Mouse (Mus musculus) CH12.LX (cell line): ENCODE results near the gene Rpn1. TPM values are rescaled to one million over a fixed set of nuclear protein-coding genes. Genes with fewer than 3 reads are reported as not detected.

Experiments used
- DNase-seq: peaks from one replicate; pipeline ENCODE4 v3.0.0-alpha.2; 2013; ENCODE audit errors: extremely low read depth
- H3K27ac ChIP-seq: 2 replicates; pipeline ENCODE4 v1.5.1; 2012; ENCODE audit warnings: low read depth, mild to moderate bottlenecking, control low read depth, moderate library complexity; ENCODE audit not compliant: insufficient read depth
- H3K27me3 ChIP-seq: replicated peaks from 2 replicates; pipeline ENCODE3; 2012; ENCODE audit warnings: inconsistent platforms
- H3K36me3 ChIP-seq, 2 experiments: replicated peaks in 1 of 2; 2 replicates each; pipeline versions ENCODE3 to v1.6.1; 2012; ENCODE audit warnings: inconsistent platforms in 1 of 2, low read length in 1 of 2, mild to moderate bottlenecking in 1 of 2, mixed read lengths in 1 of 2, moderate library complexity in 1 of 2; ENCODE audit not compliant: control insufficient read depth in 1 of 2, insufficient read depth in 1 of 2
- H3K4me1 ChIP-seq, 2 experiments: 2 replicates each; pipeline ENCODE4 v1.6.1; 2012; ENCODE audit warnings: inconsistent platforms in 1 of 2, moderate library complexity in 1 of 2; ENCODE audit not compliant: insufficient read depth in 2 of 2, control insufficient read depth in 1 of 2
- H3K4me2 ChIP-seq: 2 replicates; pipeline ENCODE4 v1.6.1; 2012; ENCODE audit warnings: low read depth, mild to moderate bottlenecking, control low read depth; ENCODE audit not compliant: poor library complexity, insufficient read depth, severe bottlenecking
- H3K4me3 ChIP-seq, 3 experiments: fragments of 150-350 bp in 1 of 3; sonication (generic) in 1 of 3; replicated peaks in 1 of 3; 2 replicates each; pipeline versions ENCODE3 to v1.5.1; 2011 to 2012; ENCODE audit warnings: low read depth in 2 of 3, low read length in 2 of 3, mild to moderate bottlenecking in 2 of 3, moderate library complexity in 2 of 3, control low read depth in 1 of 3, improper control_type of control experiment in 1 of 3, inconsistent platforms in 1 of 3, mixed read lengths in 1 of 3; ENCODE audit not compliant: poor library complexity in 1 of 3
- H3K79me2 ChIP-seq: replicated peaks from 2 replicates; pipeline ENCODE4 v1.6.1; 2012; ENCODE audit warnings: mild to moderate bottlenecking, moderate library complexity; ENCODE audit not compliant: control insufficient read depth, poor library complexity, insufficient read depth, severe bottlenecking; ENCODE audit errors: extremely low read depth
- H3K9ac ChIP-seq: 2 replicates; pipeline ENCODE4 v1.6.1; 2012; ENCODE audit warnings: low read depth, mild to moderate bottlenecking, control low read depth, moderate library complexity; ENCODE audit not compliant: insufficient read depth
- H3K9me3 ChIP-seq: replicated peaks from 2 replicates; pipeline ENCODE3; 2012; ENCODE audit warnings: low read length, inconsistent platforms, mixed read lengths
- BHLHE40 ChIP-seq: IDR thresholded peaks from 2 replicates; pipeline ENCODE4 v1.6.1; 2011; ENCODE audit warnings: mild to moderate bottlenecking, low read depth, low read length, improper control_type of control experiment
- CHD1 ChIP-seq: IDR thresholded peaks from 2 replicates; pipeline ENCODE4 v1.6.1; 2012; ENCODE audit warnings: low read depth, low read length, improper control_type of control experiment, inconsistent platforms
- EP300 ChIP-seq: IDR thresholded peaks from 2 replicates; pipeline ENCODE4 v1.6.1; 2011; ENCODE audit warnings: low read length, improper control_type of control experiment
- ETS1 ChIP-seq: conservative IDR thresholded peaks from 2 replicates; pipeline ENCODE4 v1.6.1; 2012; ENCODE audit warnings: low read depth, mild to moderate bottlenecking, inconsistent platforms, low read length, improper control_type of control experiment, moderate library complexity
- GABPA ChIP-seq: IDR thresholded peaks from 2 replicates; pipeline ENCODE4 v1.6.1; 2012; ENCODE audit warnings: low read depth, low read length, improper control_type of control experiment, inconsistent platforms; ENCODE audit not compliant: insufficient replicate concordance
- HCFC1 ChIP-seq: IDR thresholded peaks from 2 replicates; pipeline ENCODE4 v1.6.1; 2012; ENCODE audit warnings: low read depth, mild to moderate bottlenecking, inconsistent platforms, low read length, improper control_type of control experiment
- IRF4 ChIP-seq: IDR thresholded peaks from 2 replicates; pipeline ENCODE4 v1.6.1; 2014; ENCODE audit warnings: low read depth, mild to moderate bottlenecking, inconsistent platforms, low read length, improper control_type of control experiment
- JUN ChIP-seq: IDR thresholded peaks from 2 replicates; pipeline ENCODE4 v1.6.1; 2011; ENCODE audit warnings: low read depth, mild to moderate bottlenecking, low read length, improper control_type of control experiment, moderate library complexity; ENCODE audit not compliant: insufficient read depth
- MAFK ChIP-seq: IDR thresholded peaks from 2 replicates; pipeline ENCODE4 v1.6.1; 2011; ENCODE audit warnings: low read length, improper control_type of control experiment; ENCODE audit not compliant: insufficient replicate concordance
- MAZ ChIP-seq: IDR thresholded peaks from 2 replicates; pipeline ENCODE4 v1.6.1; 2012; ENCODE audit warnings: low read depth, mild to moderate bottlenecking, inconsistent platforms, low read length, improper control_type of control experiment, moderate library complexity
- MEF2A ChIP-seq: IDR thresholded peaks from 2 replicates; pipeline ENCODE4 v1.6.1; 2014; ENCODE audit warnings: low read depth, mild to moderate bottlenecking, inconsistent platforms, low read length, improper control_type of control experiment, borderline replicate concordance
- MYC ChIP-seq: IDR thresholded peaks from 2 replicates; pipeline ENCODE4 v1.6.1; 2011; ENCODE audit warnings: low read depth, mild to moderate bottlenecking, improper control_type of control experiment, low read length
- PAX5 ChIP-seq: IDR thresholded peaks from 2 replicates; pipeline ENCODE4 v1.6.1; 2012; ENCODE audit warnings: low read length, inconsistent platforms, mixed read lengths
- POLR2A ChIP-seq: IDR thresholded peaks from 2 replicates; pipeline ENCODE4 v1.6.1; 2011; ENCODE audit warnings: low read depth, mild to moderate bottlenecking, improper control_type of control experiment, low read length
- POLR2AphosphoS2 ChIP-seq: IDR thresholded peaks from 2 replicates; pipeline ENCODE4 v1.6.1; 2011; ENCODE audit warnings: low read depth, low read length, improper control_type of control experiment
- RCOR1 ChIP-seq: conservative IDR thresholded peaks from 2 replicates; pipeline ENCODE4 v1.6.1; 2012; ENCODE audit warnings: low read depth, mild to moderate bottlenecking, inconsistent platforms, low read length, improper control_type of control experiment
- TCF12 ChIP-seq: IDR thresholded peaks from 2 replicates; pipeline ENCODE4 v1.6.1; 2014; ENCODE audit warnings: low read depth, mild to moderate bottlenecking, inconsistent platforms, low read length, improper control_type of control experiment
- UBTF ChIP-seq: IDR thresholded peaks from 2 replicates; pipeline ENCODE4 v1.6.1; 2012; ENCODE audit warnings: low read depth, mild to moderate bottlenecking, inconsistent platforms, low read length, improper control_type of control experiment, moderate library complexity
- ZC3H11A ChIP-seq: IDR thresholded peaks from 2 replicates; pipeline ENCODE4 v1.6.1; 2012; ENCODE audit warnings: low read depth, mild to moderate bottlenecking, inconsistent platforms, low read length, improper control_type of control experiment
- ZNF384 ChIP-seq: IDR thresholded peaks from 2 replicates; pipeline ENCODE4 v1.6.1; 2012; ENCODE audit warnings: low read depth, low read length, improper control_type of control experiment, inconsistent platforms
- dilution Hi-C: fragments of 300-500 bp; cut with MboI; formaldehyde crosslinking; loops from 2 replicates; pipeline ENCODE4 v1.14.3; 2020; ENCODE audit warnings: low sequenced_read_pairs; ENCODE audit not compliant: extremely low pct_unique_long_range_greater_than_20kb, extremely low pct_ligation_motif_present
- in situ Hi-C: fragments of 300-500 bp; cut with MboI; formaldehyde crosslinking; loops from 3 replicates; pipeline ENCODE4 v1.14.3; 2019; ENCODE audit warnings: low sequenced_read_pairs, low pct_ligation_motif_present, low pct_unique_long_range_greater_than_20kb, mixed read lengths
- polyA plus RNA-seq: library from polyadenylated mRNA; unstranded; fragments of >175 nt; gene quantifications from 2 replicates; pipeline ENCODE4 v1.2.1, GENCODE M21; 2012; ENCODE audit warnings: low read depth; ENCODE audit not compliant: insufficient read length
- total RNA-seq, 2 experiments: library from RNA; depleted of rRNA; stranded (reverse); fragments of 300-350 nt in 1 of 2; fragments of >200 nt in 1 of 2; gene quantifications; 2 replicates each; pipeline ENCODE4 v1.2.3; 2012 to 2014

Gene Rpn1
- total and polyA plus RNA-seq, 3 experiments: 260 to 366 (median 339) TPM

DNA sequence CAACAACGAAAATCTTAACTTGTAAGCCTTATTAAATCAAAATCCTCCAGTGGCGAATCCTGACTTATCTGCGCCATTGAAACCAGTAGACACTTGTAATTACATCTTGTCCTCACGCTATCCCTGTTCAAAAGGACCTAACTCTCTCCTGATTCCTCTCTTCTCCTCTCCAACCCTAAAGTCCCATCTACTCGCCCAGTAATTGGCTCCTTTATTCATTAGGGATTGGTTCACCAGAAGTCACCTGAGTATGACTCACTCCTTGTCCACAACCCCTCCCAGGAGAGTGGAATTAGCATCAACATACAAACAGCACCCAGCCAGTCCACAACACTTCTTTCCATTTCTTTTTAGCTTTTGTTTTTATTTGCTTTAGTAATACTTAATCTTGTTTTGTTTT is 24.4 kb upstream of the Rpn1 start:
- Histone ChIP-seq H3K27me3 (no peaks in the 10 kb centered on the region), H3K79me2 (no peaks in the 10 kb centered on the region), H3K9me3 (no peaks in the 10 kb centered on the region), H3K4me3 (no peak overlapping the region), H3K9ac (no peak overlapping the region), H3K36me3 (no peaks in the 10 kb centered on the region), H3K27ac (no peak overlapping the region), H3K4me1 (peaks cover 7 to 21% of the 10 kb centered on the region in 2 experiments), H3K4me2 (no peak overlapping the region)
- DNase-seq: no peak
- dilution Hi-C loops (no loop called here), in situ Hi-C loops (no loop called here)
- TF ChIP-seq HCFC1 (no peak), BHLHE40 (0 out of 2 replicates have a peak, but pooled peaks have one; percentile 8)

GRCm38 (mm10) chr6:88060602-88061001 is 23.7 kb upstream of the Rpn1 start:
- Histone ChIP-seq H3K9ac (no peak overlapping the region), H3K4me2 (no peak overlapping the region), H3K79me2 (no peaks in the 10 kb centered on the region), H3K27ac (no peak overlapping the region), H3K4me3 (no peak overlapping the region), H3K27me3 (no peaks in the 10 kb centered on the region), H3K4me1 (peaks cover 12 to 28% of the 10 kb centered on the region in 2 experiments), H3K36me3 (no peaks in the 10 kb centered on the region), H3K9me3 (no peaks in the 10 kb centered on the region)
- TF ChIP-seq MAFK (no peak), ZC3H11A (no peak), POLR2A (no peak), CHD1 (no peak), POLR2AphosphoS2 (no peak), UBTF (no peak), MAZ (no peak), GABPA (no peak), MYC (no peak), ETS1 (no peak), TCF12 (no peak), PAX5 (no peak), IRF4 (no peak), MEF2A (no peak), RCOR1 (no peak), JUN (no peak), EP300 (no peak), ZNF384 (no peak), HCFC1 (no peak)
- no peak for DNase-seq
- in situ Hi-C loops (no loop called here), dilution Hi-C loops (no loop called here)
